Mouse (Mus musculus): ENCODE measurements around the gene Fgl2. TPM values are rescaled to one million over a fixed set of nuclear protein-coding genes. Genes with fewer than 3 reads are reported as not detected.

Fgl2 gene
- polyA plus RNA-seq, 1 experiment from 2014 or later: 34.7 TPM

DNA sequence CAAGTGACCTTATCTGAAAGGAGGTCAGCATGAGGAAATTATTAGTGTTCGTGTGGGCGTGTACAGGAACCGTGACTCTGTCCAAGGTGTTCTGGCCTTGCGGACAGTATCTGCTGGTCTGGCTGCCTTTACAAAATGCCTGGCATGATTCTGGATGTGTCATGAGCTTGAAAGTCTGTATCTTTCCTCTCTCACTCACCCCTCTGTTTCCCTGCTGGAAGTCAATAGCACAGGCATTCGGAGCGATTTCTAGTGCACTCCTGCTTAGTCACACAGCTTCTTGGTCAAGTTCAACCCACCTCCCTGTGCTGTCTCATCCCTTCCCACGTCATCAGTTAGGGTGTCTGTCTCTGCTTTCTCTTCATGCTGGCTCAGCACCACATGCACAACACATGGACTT lies 24.1 kb upstream of the Fgl2 start:
- H3K27ac ChIP-seq (replicated peaks in 1 of 2; ENCODE audit: control insufficient read depth in 1 of 2, insufficient read depth in 1 of 2, low read depth in 2 of 2, low read length in 2 of 2): no peak overlapping the region
- no peaks in the 10 kb centered on the region for H3K9me3 ChIP-seq (ENCODE audit: control insufficient read depth, low read length)
- WGBS: 67% methylated on average over 7 of the region's 7 CpGs
- H3K27me3 ChIP-seq (ENCODE audit: control insufficient read depth, insufficient read depth, low read length): no peaks in the 10 kb centered on the region
- no peak overlapping the region for H3K4me3 ChIP-seq (ENCODE audit: control insufficient read depth in 1 of 2, insufficient read depth in 1 of 2, low read depth in 1 of 2, low read length in 2 of 2)
- no peak overlapping the region for H3K9ac ChIP-seq (ENCODE audit: low read length)
- no peak for ATAC-seq (ENCODE audit: insufficient number of reproducible peaks, insufficient read depth, low FRiP score, low read depth)
- H3K4me1 ChIP-seq (ENCODE audit: control insufficient read depth in 2 of 2, insufficient read depth in 2 of 2, low read length in 2 of 2): peaks cover 0 to 6% of the 10 kb centered on the region in 2 experiments; a peak in 2 of 4 replicates
- no peak overlapping the region for H3K4me2 ChIP-seq (ENCODE audit: low read length)
- no peaks in the 10 kb centered on the region for H3K36me3 ChIP-seq (ENCODE audit: control insufficient read depth, insufficient read depth, low read length)

DNA sequence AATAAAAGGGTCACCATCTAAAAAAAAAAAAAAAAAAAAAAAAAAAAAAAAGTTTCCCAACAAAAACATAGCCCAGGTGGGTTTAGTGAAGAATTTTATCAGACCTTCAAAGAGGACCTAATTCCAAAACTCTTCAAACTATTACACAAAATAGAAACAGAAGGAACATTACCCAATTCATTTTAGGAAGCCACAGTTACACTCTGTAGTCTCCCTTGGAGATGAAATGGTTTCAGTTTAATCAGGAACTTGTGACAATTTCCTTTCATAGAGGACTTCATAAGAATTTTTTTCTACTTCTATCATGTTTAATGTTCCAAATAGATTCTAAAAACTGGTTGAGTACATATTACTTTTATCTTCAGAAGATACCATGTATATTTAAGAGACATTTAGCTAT lies 20.8 kb upstream of the Fgl2 start:
- Histone ChIP-seq H3K36me3 (ENCODE audit: control insufficient read depth, insufficient read depth, low read length) (no peaks in the 10 kb centered on the region), H3K27ac (replicated peaks in 1 of 2; ENCODE audit: control insufficient read depth in 1 of 2, insufficient read depth in 1 of 2, low read depth in 2 of 2, low read length in 2 of 2) (no peak overlapping the region), H3K4me3 (ENCODE audit: control insufficient read depth in 1 of 2, insufficient read depth in 1 of 2, low read depth in 1 of 2, low read length in 2 of 2) (no peak overlapping the region), H3K4me1 (ENCODE audit: control insufficient read depth in 2 of 2, insufficient read depth in 2 of 2, low read length in 2 of 2) (peaks cover 10 to 15% of the 10 kb centered on the region in 2 experiments), H3K9ac (ENCODE audit: low read length) (no peak overlapping the region), H3K27me3 (ENCODE audit: control insufficient read depth, insufficient read depth, low read length) (no peaks in the 10 kb centered on the region), H3K4me2 (ENCODE audit: low read length) (no peak overlapping the region), H3K9me3 (ENCODE audit: control insufficient read depth, low read length) (no peaks in the 10 kb centered on the region)
- no peak for ATAC-seq (ENCODE audit: insufficient number of reproducible peaks, insufficient read depth, low FRiP score, low read depth)

DNA sequence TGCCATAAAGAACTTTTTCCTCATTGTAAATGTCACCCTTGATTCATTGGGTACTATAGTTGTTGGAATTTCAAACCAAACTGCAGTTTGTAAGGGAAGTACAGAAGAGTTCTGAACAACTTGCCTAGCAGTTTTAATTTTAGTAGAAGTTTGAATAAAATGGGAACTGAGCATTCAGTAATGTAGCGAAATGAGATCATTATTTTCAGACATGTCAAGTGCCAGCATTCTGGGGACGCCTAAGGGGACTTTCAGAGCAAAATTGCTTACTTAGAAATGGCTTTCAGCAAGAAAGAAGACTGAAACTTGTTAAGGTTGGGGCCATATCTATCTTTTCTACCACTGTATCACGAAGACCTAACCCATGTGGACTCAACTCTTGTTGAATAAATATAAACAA lies 13.8 kb upstream of the Fgl2 start:
- Histone ChIP-seq H3K9me3 (ENCODE audit: control insufficient read depth, low read length) (no peaks in the 10 kb centered on the region), H3K36me3 (ENCODE audit: control insufficient read depth, insufficient read depth, low read length) (no peaks in the 10 kb centered on the region), H3K4me1 (ENCODE audit: control insufficient read depth in 2 of 2, insufficient read depth in 2 of 2, low read length in 2 of 2) (peaks cover 7 to 8% of the 10 kb centered on the region in 2 experiments), H3K9ac (ENCODE audit: low read length) (no peak overlapping the region), H3K4me3 (ENCODE audit: control insufficient read depth in 1 of 2, insufficient read depth in 1 of 2, low read depth in 1 of 2, low read length in 2 of 2) (no peak overlapping the region), H3K27ac (replicated peaks in 1 of 2; ENCODE audit: control insufficient read depth in 1 of 2, insufficient read depth in 1 of 2, low read depth in 2 of 2, low read length in 2 of 2) (no peak overlapping the region), H3K4me2 (ENCODE audit: low read length) (no peak overlapping the region), H3K27me3 (ENCODE audit: control insufficient read depth, insufficient read depth, low read length) (no peaks in the 10 kb centered on the region)
- no peak for ATAC-seq (ENCODE audit: insufficient number of reproducible peaks, insufficient read depth, low FRiP score, low read depth)
- WGBS: 81% methylated on average over 3 of the region's 3 CpGs

DNA sequence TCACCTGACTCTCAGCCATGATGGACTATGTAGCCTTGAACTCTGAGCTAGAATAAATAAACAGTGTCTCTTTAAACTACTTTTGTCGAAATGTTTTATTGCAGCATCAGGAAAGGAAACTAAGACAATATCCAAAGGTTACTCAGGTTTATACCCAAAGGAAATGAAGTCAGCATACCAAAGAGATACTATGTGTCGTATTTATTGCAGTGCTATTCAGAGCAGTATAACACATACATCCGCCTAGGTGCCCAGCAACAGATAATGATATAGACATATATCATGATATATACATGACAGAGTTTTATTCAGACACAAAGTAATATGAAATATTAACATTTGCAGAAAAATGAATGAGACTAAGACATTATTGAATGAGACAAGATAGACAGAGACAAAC lies 9.1 kb upstream of the Fgl2 start:
- H3K4me3 ChIP-seq (ENCODE audit: control insufficient read depth in 1 of 2, insufficient read depth in 1 of 2, low read depth in 1 of 2, low read length in 2 of 2): no peak overlapping the region
- no peak for ATAC-seq (ENCODE audit: insufficient number of reproducible peaks, insufficient read depth, low FRiP score, low read depth)
- no peaks in the 10 kb centered on the region for H3K9me3 ChIP-seq (ENCODE audit: control insufficient read depth, low read length)
- WGBS: 74% methylated on average over 3 of the region's 3 CpGs
- no peak overlapping the region for H3K9ac ChIP-seq (ENCODE audit: low read length)
- H3K27me3 ChIP-seq (ENCODE audit: control insufficient read depth, insufficient read depth, low read length): no peaks in the 10 kb centered on the region
- H3K4me2 ChIP-seq (ENCODE audit: low read length): no peak overlapping the region
- H3K27ac ChIP-seq (replicated peaks in 1 of 2; ENCODE audit: control insufficient read depth in 1 of 2, insufficient read depth in 1 of 2, low read depth in 2 of 2, low read length in 2 of 2): no peak overlapping the region
- H3K4me1 ChIP-seq (ENCODE audit: control insufficient read depth in 2 of 2, insufficient read depth in 2 of 2, low read length in 2 of 2): no peaks in the 10 kb centered on the region
- no peaks in the 10 kb centered on the region for H3K36me3 ChIP-seq (ENCODE audit: control insufficient read depth, insufficient read depth, low read length)

DNA sequence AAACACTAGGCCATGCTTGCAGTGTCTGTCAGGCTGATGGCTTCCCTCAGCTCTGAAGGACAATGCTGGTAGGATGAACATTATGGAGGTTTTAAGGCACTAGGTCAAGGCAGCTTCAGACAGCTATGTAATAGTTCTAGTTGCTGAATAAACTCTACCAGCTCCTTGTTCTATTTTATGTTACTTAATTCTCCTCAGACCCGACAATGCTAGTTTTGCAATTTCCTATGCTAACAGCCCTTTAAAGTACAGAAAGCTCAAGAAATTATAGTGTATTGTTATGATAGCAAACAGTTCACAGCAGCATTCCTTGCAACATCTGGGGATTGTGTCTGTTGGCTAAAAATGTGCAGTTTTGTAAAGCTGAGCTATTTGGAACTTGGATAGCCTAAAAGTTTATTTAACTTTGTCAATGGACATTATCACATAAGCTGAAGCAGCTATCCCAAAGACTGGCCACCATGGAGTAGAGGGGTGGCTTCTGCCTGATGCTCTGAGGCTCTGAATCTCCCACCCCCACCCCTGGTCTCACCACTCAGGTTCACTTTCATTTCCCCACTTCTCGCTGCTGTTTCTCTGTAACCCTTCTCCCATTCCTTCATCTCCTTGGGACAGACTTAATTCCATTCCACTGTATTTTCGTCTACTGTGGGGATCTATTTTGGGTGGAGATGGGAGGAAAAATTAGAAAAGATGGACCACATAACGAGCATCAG lies 5.9 kb upstream of the Fgl2 start:
- H3K9ac ChIP-seq (ENCODE audit: low read length): no peak overlapping the region
- no peak for ATAC-seq (ENCODE audit: insufficient number of reproducible peaks, insufficient read depth, low FRiP score, low read depth)
- no peak overlapping the region for H3K4me2 ChIP-seq (ENCODE audit: low read length)
- no peak overlapping the region for H3K27ac ChIP-seq (replicated peaks in 1 of 2; ENCODE audit: control insufficient read depth in 1 of 2, insufficient read depth in 1 of 2, low read depth in 2 of 2, low read length in 2 of 2)
- no peaks in the 10 kb centered on the region for H3K4me1 ChIP-seq (ENCODE audit: control insufficient read depth in 2 of 2, insufficient read depth in 2 of 2, low read length in 2 of 2)
- H3K4me3 ChIP-seq (ENCODE audit: control insufficient read depth in 1 of 2, insufficient read depth in 1 of 2, low read depth in 1 of 2, low read length in 2 of 2): no peak overlapping the region
- 63% methylated on average over 4 of the region's 4 CpGs for WGBS
- no peaks in the 10 kb centered on the region for H3K36me3 ChIP-seq (ENCODE audit: control insufficient read depth, insufficient read depth, low read length)
- H3K9me3 ChIP-seq (ENCODE audit: control insufficient read depth, low read length): no peaks in the 10 kb centered on the region
- H3K27me3 ChIP-seq (ENCODE audit: control insufficient read depth, insufficient read depth, low read length): no peaks in the 10 kb centered on the region

DNA sequence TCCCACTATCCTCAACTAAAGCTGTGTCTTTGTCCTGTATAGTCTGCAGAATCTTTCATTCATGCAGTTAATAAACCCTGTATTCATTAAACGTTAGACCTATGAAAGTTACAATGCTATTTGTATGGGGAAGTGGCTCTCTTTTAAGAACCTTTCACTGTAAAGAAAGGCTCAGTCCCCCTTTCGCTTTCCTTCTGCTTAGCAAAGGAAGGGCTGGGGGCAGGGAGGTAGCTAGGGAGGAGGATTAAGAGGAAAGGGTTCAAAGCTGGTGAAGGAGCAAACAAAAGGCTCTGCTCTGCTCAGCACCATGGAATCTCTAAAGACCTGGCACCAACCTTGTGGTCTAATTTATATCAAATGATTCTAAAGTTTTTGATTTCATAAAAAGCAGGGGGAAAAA lies 4.9 kb upstream of the Fgl2 start:
- H3K4me3 ChIP-seq (ENCODE audit: control insufficient read depth in 1 of 2, insufficient read depth in 1 of 2, low read depth in 1 of 2, low read length in 2 of 2): no peak overlapping the region
- no peaks in the 10 kb centered on the region for H3K36me3 ChIP-seq (ENCODE audit: control insufficient read depth, insufficient read depth, low read length)
- no peak for ATAC-seq (ENCODE audit: insufficient number of reproducible peaks, insufficient read depth, low FRiP score, low read depth)
- H3K9me3 ChIP-seq (ENCODE audit: control insufficient read depth, low read length): no peaks in the 10 kb centered on the region
- H3K27ac ChIP-seq (replicated peaks in 1 of 2; ENCODE audit: control insufficient read depth in 1 of 2, insufficient read depth in 1 of 2, low read depth in 2 of 2, low read length in 2 of 2): no peak overlapping the region
- WGBS: 63% methylated on average over 2 of the region's 2 CpGs
- H3K9ac ChIP-seq (ENCODE audit: low read length): no peak overlapping the region
- peaks cover 0 to 7% of the 10 kb centered on the region in 2 experiments; a peak in 1 of 4 replicates for H3K4me1 ChIP-seq (ENCODE audit: control insufficient read depth in 2 of 2, insufficient read depth in 2 of 2, low read length in 2 of 2)
- H3K4me2 ChIP-seq (ENCODE audit: low read length): no peak overlapping the region
- no peaks in the 10 kb centered on the region for H3K27me3 ChIP-seq (ENCODE audit: control insufficient read depth, insufficient read depth, low read length)

DNA sequence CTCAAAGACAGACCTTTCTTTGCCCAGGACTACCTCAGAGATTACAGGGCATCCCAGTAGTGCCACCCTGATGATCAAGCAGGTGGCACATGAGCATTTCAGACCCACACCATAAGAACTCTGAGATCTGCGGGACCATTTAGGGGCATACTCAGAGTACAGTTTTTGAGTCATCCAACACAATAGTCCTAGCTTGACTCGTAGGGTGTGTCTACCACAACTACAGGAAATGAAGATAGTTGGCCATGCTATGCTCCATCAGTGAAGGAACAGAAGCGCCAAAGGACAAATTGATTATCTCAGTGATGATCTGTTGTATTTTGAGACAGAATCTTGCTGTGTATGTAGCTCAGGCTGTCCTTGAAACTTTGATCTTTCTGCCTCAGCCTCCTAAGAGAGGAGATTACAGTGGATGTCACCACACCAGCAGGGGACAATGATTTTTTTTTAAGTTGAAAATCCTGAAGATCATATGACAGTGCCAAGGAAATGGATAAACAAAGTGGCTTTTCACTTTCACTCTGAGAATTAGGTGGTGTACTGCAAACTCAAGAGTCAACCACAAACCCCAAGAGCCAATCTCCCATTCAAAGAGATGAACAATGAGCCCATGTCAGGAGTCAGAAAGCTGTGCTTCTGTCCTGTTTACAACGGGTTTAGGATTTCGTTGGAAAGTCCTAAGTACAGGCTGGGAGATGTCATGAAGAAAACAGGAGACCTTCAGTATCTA lies 2.1 kb upstream of the Fgl2 start:
- Histone ChIP-seq H3K4me3 (ENCODE audit: control insufficient read depth in 1 of 2, insufficient read depth in 1 of 2, low read depth in 1 of 2, low read length in 2 of 2) (no peak overlapping the region), H3K27ac (replicated peaks in 1 of 2; ENCODE audit: control insufficient read depth in 1 of 2, insufficient read depth in 1 of 2, low read depth in 2 of 2, low read length in 2 of 2) (no peak overlapping the region), H3K4me1 (ENCODE audit: control insufficient read depth in 2 of 2, insufficient read depth in 2 of 2, low read length in 2 of 2) (peaks cover 0 to 13% of the 10 kb centered on the region in 2 experiments; a peak in 1 of 4 replicates), H3K36me3 (ENCODE audit: control insufficient read depth, insufficient read depth, low read length) (peaks cover 4% of the 10 kb centered on the region; the same call in 1 of the 2 replicates), H3K4me2 (ENCODE audit: low read length) (no peak overlapping the region), H3K27me3 (ENCODE audit: control insufficient read depth, insufficient read depth, low read length) (no peaks in the 10 kb centered on the region), H3K9ac (ENCODE audit: low read length) (no peak overlapping the region), H3K9me3 (ENCODE audit: control insufficient read depth, low read length) (no peaks in the 10 kb centered on the region)
- ATAC-seq (ENCODE audit: insufficient number of reproducible peaks, insufficient read depth, low FRiP score, low read depth): no peak
- WGBS: 83% methylated on average over 5 of the region's 5 CpGs

All from heart, embryonic 14.5 days (tissue).